Mouse (Mus musculus): Measurements from ENCODE around the gene Swap70. TPM values are rescaled to one million over a fixed set of nuclear protein-coding genes. Genes with fewer than 3 reads are reported as not detected.

The Swap70 gene
- total RNA-seq, 2 experiments from 2014 or later: 10.7 TPM

DNA sequence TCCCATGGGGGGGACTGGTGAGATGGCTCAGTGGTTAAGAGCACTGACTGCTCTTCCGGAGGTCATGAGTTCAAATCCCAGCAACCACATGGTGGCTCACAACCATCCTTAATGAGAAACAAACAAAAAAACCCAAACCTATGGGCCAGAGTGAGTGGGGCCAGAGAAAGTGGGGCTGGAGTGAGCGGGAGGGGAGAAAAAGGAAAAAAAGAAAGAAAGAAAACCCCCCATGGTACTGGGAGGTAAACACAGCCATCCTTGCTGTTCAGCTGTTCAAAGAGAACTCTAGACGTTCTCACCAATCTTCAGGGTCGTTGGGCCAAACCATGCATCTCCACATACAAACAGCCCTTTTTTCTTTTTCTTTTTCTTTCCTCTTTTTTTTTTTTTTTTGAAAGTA lies 18.1 kb downstream of the Swap70 start:
- no peak for DNase-seq

DNA sequence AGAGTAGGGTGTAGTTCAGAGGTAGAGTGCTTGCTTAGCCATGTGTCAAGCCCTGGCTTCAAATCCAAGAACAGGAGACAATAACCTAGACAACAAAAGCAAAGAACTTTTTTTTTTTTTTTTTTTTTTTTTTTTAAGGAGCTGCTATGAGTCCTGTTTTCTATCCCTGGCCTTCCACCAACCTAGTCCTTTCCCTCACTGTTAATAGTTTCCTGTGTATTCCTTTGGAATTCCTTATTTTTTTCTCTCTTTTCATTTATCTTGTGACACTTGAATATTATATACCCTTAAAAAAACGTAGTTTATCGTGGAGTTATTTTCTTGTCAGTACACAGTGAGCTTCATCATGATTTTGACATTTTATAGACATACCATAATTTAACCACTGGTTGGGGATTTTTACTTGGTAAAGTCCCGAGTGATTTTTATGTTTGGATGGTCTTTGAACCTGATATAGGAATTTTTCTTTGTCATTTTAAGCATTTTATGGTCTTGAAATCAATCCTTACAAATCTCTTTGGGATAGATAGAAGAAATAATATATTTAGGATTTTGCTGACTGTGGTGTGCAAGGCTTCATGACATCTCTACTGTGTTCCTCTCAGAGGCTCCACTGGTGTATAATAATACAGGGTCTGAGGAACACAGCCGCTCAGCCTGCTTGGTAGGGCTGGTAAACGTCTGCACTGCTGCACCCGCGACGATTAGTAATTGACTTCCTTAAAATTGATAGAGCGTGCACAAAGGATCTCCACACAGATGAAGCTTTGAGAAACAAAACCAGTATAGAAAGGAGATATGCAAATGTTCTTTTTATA lies 20.2 kb downstream of the Swap70 start:
- no peak for DNase-seq

DNA sequence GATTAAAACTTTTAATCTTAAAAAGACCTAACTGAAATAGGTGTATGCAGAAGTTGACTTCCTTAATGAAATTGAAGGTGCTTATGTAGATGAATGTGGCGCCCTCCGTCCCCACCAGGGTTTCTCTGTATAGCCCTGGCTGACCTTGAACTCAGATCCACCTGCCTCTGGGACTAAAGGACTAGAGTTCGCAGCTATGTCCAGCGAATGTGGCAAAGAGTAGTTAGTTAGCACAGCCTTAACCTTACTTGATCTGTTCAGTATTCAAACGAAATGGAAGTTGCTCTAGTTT lies 20.7 kb downstream of the Swap70 start:
- no peak for DNase-seq

DNA sequence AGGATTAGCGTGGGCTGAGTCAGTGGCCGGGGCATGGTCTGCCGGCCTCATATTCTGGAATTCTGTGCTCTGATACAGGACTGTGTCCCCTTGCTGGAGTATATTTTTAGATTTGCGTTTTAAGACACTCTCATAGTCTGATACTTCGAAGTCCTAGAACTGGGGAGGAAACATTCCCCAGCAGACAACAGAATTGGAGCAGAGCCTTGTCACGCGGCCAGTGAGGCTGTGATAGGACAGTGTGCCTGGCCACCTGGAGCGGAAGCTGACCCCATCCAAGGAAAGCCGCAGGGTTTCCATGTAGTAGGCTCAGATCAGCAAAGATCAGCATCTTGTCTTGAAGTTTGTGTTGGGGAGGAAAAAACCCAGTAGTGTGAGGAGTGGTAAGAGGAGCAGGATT lies 23.6 kb downstream of the Swap70 start:
- DNase-seq: no peak

DNA sequence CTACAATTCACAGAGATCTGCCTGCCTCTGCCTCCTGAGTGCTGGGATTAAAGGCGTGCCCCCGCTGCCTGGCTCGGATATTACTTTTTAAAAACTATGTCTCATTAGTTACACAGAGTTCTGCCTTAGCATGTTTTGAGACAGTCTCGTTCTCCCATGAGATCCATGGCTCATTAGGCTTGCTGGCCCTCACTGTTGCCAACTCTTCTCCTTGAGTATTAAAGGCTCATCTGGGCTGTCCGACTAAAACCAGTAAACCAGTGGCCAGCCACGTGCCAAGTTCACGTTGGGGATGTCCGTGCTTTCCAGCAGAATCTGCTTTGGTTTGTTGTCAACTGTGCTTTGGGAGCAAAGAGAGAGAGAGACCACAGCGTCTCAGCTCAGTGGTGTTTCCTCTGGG lies 25.0 kb downstream of the Swap70 start:
- no peak for DNase-seq

DNA sequence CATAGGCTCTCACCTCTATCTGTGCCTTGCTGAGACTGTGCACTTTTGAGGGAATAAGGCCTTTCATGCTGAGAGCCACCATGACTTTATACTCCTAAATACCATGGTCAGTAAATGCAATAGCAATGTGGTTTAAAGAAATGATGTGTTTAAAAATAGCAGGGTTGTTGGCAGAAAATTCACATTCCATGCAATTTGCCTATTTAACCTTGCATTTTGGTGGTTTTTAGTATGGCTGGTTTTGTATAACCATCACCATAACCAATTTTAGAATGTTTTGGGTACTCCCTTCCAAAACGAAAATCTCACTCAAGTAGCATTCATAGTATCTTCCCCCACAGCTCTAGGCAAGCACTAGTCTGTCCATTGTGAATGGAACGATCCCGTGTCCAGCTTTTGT lies 26.3 kb downstream of the Swap70 start:
- no peak for DNase-seq

DNA sequence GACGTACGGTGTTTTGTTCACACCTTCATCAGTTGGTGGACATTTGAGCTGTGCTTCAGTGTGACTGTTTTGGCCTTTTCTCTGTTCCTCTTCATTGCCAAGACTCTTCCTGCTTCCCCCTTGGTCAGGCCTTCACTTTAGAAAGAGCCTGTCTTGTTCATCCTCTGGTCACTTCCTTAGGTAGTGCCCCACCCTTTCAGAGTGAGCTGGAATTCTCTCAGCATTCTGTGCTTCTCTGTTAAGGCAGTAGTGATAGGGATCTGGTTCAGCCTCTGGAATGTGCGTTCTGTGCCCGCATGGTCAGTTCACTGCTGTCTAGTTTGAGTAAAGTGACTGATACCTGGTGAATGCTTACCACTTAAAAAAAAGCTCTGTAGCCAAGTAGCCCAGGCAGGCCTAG lies 27.2 kb downstream of the Swap70 start:
- no peak for DNase-seq

DNA sequence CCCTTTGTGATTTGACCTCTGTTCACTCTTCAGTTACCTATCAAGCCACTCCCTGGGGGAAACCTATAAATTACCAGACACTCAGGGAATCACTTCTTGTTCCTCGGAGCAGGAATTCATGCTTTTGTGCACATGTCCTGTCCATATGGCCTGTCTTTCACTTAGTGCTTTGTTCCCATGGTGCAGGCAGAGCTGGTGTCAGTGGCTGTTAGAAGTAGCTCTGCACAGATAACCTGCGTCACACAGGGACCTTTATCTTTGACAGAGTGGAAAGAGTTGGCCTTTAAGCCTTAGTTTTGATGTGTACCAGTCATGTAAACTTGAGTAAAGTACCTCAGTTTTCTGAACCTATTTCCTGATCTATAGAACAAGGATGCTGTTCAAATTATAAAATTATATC lies 32.4 kb downstream of the Swap70 start:
- DNase-seq: no peak

DNA sequence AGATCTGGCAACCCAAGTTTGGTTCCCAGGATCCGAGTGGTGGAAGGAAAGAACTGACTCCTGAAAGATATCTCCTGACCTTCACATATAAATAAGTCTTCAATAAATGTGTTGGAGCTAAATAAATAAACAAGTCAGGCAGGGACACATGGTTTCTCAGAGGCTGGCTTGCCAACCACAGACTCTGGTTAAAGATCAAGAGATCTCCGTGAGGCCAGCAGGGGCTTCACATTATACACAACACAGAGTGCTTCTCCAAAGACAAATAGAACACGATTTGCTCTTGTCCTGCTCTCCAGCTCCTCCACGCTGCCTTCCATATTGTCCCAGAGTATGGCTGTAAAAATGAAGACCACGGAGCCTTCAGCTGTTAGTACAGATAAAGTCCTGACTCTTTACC lies 32.9 kb downstream of the Swap70 start:
- no peak for DNase-seq

DNA sequence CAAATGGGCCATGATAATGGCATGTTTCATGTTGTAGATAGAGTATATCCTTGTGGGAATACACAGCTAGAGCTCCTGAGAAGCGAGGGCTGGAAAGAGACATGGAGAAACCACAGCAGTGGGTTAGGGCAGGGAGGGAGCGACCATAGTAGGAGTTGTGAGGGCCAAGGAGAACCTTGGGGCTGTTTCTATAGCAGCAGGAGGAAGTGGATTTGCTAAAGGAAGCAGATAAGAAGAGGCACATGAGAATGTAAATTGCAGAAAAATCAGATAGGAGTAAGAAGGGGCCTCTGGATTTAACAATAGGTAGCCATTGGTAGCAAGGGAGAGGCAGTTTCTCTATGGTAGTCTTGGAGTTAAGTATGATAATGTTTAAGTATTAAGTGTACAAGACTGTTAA lies 35.5 kb downstream of the Swap70 start:
- no peak for DNase-seq

DNA sequence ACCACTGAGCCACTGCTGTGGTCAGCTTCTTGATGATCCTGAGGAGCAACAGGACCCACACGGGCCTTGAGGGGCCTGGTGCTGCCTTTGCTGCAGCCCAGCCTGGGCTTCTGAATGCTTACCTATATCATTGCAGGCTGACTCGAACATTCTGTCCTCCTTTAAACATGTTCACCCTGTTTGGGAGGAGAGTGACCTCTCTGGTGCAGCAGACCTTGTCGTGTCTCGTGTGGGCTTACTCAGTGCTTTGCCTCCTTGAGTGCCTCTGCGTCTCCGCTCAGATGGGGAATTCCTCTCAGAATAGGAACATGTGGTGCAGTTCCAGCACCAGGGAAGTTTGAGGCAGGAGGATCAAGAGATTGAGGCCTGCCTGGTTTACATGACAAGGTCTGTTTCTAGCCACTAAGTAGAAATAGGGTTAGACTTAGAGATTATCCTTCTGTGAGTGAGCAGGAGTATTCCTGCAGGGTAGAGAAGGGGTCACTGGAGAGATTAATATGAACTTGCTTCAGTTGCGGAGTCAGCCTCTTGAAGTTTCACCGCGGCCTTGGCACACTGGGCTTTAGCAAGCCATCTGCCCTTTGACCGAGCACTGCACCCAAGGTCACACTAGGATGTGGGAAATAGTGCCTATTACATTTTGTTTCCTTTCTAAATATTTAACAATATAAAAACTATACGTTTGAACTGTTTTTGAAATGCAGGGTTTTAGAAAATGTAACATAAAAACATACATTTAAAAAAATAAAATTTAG lies 36.9 kb downstream of the Swap70 start:
- DNase-seq: no peak

DNA sequence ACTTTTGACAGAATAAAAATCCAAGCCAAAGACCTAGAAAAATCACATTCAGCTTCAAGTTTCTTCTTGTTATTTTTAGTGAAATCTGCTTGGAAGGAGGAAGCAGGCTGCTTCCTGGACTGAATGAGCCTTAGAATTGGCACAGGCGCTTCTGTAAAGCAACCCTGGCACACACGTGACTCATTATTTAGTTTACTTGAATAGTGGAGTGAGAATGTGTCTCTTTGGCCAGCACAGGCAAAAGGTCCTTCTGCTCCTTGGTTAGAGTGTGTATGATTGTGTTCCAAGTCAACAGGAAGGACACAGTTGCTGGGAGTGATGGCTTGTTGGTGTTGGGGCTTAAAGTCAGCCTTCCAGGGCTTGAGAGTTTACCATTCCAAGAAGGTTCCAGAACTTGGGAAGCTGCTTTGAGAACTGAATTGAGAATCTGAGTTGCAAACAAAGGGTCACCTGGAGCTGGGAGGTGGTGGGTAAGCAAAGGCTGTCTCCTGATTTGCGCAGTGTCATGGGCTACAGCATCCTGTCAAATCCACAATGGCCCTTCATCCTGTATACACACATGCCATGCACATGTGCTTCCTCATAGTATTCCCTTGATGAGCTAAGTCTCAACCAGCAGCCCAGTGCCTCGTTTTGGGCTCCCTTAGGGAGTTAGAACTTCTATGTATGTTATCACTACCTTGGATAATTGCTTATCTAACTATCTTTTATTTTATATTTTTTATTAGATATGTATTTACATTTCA lies 38.6 kb downstream of the Swap70 start:
- DNase-seq: no peak

DNA sequence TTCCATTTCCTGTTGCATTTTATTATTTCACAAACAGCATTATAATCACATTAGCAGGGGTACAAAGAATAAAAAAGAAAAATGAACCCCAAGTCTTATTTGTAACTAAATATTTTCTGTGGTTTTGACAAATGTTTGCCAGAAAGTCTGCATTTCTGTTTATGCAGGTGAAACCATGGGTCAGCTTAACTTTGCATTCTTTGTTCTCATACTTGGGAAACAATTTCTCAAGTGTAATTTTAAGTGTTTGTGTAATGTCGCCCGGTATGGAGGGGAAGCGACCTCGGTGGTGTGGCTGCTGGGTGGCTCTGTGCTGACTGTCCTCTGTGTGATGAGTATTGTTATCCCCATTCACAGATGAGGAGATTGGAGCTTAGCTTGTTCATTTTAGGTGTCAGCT lies 40.3 kb downstream of the Swap70 start:
- no peak for DNase-seq

DNA sequence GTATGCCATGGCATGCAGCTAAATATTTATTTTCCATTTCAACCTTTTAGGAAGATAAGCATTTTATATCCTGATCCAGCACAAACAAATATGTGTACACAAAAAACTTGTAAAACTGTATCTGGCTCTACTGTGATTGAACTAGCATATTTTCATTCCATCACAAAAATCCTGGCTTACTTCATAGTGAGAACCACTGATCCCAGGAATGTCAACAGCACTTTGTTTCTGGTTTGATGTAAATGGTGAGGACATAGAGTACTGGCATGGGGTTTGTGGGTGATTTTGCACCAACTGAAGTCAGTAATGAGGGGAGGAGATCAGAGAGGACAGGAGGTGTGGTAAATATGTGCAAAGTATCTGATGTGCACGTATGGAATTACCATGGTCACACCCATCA lies 41.1 kb downstream of the Swap70 start:
- no peak for DNase-seq

DNA sequence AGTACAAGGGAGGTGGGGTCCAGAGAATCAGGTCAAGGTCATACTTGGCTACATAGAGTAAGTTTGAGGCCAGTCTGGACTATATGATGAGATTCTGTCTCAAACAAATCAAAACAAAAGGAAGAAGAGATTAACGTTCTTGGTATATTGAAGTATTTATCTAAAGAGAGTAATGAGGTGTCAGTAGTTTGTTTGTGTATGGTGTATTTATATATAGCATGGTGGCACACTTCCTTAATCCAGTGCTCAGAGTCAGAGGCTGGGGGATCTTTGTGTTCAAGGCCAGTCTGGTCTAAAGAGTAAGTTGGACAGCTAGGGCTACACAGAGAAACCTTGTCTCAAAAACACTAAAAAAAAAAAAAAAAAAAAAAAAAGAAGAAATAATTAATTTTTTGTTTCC lies 42.0 kb downstream of the Swap70 start:
- DNase-seq: no peak

DNA sequence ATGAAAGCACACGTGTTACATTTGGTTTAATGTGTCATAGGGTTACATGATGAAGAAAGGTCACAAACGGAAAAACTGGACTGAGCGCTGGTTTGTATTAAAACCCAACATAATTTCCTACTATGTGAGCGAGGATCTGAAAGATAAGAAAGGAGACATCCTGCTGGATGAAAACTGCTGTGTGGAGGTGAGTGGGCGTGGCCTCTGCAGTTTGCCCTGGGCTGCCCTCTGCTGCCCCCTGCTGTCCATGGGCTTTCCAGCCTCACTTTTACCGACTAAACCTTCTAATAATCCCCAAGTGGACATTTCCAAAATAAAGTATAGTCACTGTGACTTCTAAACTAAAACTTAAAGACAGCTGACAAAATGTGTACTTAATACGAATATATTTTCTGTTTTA lies 44.3 kb downstream of the Swap70 start:
- peak; percentile 70 to 81 for DNase-seq

DNA sequence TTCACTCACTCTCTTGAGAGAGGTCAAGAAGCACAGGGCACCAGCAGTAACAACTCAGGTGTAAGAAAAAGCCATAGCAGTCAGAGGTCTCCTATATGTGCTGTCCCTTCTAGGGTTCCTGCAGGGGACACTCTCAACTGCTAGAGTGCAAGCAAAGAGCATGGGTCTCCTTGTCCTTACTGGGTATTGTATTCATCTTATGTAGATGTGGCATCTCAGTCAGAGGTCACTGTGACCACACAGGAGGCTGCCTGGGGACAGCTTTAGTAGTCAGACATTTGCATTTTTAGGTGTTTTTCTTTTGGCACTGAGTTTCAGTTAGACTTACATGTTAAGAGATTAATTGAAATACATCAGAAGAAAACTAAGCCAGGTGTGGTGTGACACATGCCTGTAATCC lies 45.5 kb downstream of the Swap70 start:
- DNase-seq: no peak

DNA sequence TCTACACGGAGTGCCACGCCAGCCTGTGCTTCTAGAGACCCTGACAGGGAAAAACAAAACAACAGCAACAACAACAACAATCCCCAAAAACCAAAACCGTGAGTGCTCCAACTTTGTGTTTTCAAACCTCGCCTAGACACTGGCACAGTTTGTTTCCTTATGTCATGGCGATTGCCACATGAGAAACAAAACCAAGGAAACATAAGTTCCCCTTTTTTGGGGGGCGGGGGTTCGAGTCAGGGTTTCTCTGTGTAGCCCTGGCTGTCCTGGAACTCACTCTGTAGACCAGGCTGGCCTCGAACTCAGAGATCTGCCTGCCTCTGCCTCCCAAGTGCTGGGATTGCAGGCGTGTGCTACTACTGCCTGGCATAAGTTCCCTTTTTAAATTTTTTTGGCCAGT lies 46.5 kb downstream of the Swap70 start:
- no peak for DNase-seq

DNA sequence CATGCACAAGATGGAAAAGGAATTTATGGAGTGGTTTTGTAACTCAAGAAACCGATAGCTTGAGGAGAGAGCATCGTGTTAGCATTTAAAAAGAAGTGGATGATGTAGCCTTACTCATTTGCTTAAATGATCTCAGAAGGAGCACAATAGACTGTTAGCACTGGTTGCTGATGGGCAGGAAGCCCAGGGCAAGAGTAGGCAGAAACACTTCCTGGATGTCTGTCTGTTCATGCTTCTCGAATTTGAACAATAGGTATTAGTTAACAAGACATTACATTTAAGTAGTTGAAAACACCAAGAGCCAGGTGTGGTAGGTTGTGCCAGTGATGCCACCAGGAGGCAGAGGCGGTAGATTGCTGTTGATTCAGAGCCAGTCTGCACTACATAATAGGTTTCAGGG lies 47.0 kb downstream of the Swap70 start:
- DNase-seq: no peak

DNA sequence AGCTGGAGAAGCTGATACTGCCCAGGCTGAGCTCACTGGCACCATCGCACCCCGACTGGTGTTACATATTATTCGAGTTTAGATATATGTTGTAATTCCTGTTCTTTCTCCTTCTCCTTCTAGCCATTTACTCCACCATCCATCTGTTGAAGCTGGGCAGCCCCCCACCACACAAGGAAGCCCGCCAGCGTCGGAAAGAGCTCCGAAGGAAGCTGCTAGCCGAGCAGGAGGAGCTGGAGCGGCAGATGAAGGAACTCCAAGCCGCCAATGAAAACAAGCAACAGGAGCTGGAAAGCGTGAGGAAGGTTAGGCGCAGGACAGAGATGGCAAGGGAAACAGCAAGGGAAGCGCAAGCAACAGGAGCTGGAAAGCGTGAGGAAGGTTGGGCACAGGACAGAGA lies 48.3 kb downstream of the Swap70 start:
- DNase-seq: no peak

DNA sequence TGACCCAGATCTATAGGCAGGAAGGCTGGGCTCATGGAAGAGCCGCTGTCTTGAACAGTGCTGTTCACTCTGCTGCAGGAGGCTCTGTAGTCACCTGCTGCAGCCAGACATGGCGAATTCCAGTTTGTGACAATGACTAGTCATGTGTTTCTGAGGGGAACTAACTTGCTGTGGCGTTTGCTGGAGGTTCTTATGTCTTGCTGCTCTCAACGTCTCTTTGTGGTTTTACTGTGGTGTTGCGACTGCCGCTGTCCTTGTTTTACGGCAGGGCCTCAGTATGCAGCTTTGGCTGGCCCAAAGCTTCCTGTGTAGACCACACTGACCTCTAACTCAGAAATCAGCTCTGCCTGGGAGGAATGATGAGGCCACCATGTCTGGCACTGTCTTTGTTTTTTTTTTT lies 48.9 kb downstream of the Swap70 start:
- no peak for DNase-seq

DNA sequence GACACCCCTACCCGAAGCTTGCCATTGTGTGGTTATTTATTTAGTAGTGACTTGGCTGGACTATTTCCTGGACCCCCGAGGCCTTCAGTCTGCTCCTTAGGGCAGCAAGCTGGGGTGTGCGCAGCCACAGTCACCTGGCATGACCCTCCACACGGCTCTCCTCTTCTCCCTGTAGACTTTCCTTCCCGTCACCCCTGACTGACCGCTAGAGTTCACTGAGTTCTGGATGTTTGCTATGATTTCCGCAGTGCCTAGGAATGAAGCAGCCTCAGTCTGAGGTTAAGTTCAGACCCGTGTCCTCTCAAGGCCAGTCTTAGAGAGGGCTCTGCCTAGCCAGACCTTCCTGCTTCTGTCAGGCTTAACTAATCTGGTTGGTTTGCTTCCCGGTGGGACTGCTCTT lies 50.3 kb downstream of the Swap70 start:
- DNase-seq: no peak

DNA sequence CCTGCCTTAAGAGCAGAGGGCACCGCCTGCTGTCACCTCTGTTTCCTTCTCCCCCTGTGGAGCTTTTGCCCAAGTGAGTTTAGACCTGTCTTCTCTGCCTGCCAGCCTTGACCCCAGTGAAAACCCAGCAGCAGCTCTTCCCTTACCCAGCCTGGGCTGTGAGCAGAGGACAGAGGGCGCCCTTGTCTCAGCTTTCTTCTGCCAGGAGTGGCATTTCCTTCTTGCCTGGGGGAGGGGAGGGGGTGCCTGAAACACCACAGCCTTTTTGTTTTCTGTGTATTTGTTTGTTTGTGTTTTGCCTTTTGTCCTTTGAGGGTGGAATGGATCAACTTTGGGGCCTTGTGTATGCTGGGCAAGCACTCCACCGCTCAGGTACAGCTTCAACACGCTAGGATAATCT lies 50.9 kb downstream of the Swap70 start:
- no peak for DNase-seq

DNA sequence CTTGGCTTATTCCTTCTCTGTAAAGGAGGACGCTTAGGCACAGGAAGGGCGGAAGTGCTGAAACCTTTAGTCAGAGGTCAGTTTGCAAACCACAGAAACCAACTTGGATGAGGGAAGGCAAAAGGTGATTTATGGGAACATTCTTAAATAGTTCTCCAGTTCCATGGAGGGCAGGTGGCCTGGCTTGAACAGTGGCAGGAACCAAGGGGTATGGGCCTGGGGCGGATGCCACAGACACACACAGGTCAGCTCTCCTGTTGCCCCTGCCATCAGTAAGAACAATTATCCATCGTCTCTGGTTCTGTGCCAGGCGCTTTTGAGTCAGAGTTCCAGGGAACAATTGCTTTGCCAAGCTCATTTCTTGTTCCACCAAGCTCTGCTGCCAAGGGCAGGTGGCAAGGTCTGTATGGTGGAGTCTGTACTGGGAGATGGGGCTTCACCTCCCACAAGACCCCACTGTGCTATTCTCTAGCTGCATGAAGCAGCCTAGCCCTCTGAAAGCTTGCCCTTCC lies 56.3 kb downstream of the Swap70 start:
- DNase-seq: no peak
